Mouse (Mus musculus) left cerebral cortex, postnatal 10 days (tissue): ENCODE data around the gene Tes. TPM values are rescaled to one million over a fixed set of nuclear protein-coding genes. Genes with fewer than 3 reads are reported as not detected.
"Not testable (repeated sequence)": the region's sequence is repeated elsewhere in the genome, so short reads cannot be mapped to it uniquely, and the experiment has no call there.

Experiments used
- DNase-seq, 2 experiments: peaks; one replicate each; pipeline ENCODE4 v3.0.0; 2021 to 2022; ENCODE audit warnings: low spot score in 2 of 2, mixed read lengths in 1 of 2; ENCODE audit errors: extremely low spot score in 1 of 2
- intact Hi-C: fragments of 180-260 bp; cut with DNase I; formaldehyde crosslinking; loops from one replicate; pipeline ENCODE4 v1.15.1; 2025
- total RNA-seq, 2 experiments: library from RNA; stranded (reverse); gene quantifications; 2 replicates each; pipeline ENCODE4 v1.2.3; 2021

The Tes gene
- total RNA-seq = 1 to 10 TPM; 7.0 to 8.2 TPM

DNA sequence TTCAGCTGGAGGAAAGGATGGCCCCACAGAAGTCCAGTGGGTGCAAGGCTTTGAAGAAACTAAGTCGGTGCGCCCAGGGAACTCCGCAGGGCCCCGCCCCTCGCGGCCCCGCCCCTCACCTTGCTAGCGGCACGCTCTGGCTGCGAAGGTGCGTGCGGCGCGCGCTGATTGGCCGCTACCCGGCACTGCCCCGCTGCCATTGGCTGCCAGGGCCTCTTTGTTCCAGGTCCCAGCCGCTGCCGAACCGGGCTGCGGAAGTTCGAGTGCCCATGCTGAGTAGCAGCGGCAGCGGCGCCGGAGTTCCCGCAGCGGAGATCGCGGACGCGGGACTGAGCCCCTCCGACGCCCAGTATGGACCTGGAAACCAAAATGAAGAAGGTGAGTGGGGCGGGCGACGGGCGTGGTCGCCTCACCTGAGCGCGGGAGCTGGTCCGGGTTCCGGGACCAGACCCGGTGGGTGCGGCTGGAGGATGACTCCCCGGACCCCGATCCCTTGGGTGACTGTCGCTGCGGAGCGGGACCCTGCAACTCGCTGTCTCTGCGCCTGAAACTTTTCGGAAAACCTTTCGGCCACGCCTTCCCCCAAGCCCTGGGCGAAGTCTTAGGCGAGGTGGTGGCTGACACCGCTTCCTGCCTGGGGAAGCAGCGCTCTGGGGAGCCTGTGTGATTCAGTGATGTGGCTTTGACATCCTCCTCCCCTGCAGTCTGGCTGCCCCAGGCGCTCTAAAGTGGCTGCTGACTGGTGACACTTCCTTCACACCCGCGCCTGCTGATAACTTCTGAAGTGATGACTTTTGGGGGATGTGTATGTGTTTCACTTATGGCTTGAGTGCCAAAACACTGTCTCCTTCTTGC is at the start of gene Tes:
TSS of gene Tes (plus strand) at position 214 of the 855 bp plus-strand sequence.
- intact Hi-C loops = no loop called here
- DNase-seq = peak; percentile 53 to 83

DNA sequence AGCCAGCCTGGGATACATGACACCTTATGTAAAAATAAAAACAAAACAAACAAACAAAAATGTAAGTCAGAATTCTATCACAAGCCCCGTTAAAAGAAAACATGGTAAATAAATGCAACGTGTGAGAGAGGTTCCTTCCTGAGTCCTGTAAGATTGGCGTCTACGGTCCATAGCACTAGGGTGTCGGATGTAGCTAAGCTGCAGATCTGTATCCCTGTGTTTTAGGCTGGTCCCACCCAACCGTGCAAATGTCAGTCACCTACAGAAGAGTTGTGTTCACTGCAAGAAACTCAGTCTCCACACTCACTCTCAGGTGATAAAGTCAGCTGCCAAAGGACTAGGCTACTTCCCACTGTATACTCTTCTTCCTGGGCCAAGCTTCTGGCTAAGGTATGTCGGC is 39.1 kb upstream of the Tes start:
- intact Hi-C loops = loop anchor here (5.0 to 10.0 kb wide), 4 partner anchors 61 to 1339 kb away; no protein-coding TSS in a partner anchor
- DNase-seq = no peak

GRCm38 (mm10) chr6:17027572-17027971 is 37.4 kb upstream of the Tes start:
- intact Hi-C loops = loop anchor here (5.0 to 10.0 kb wide), 4 partner anchors 60 to 1337 kb away; no protein-coding TSS in a partner anchor
- DNase-seq = peak in 1 of 2 experiments; percentile 43

GRCm38 (mm10) chr6:17028809-17029208 is 36.1 kb upstream of the Tes start:
- no peak for DNase-seq
- intact Hi-C loops = loop anchor here (5.0 to 10.0 kb wide), 4 partner anchors 58 to 1336 kb away; no protein-coding TSS in a partner anchor

GRCm38 (mm10) chr6:17032231-17032728 is 32.7 kb upstream of the Tes start:
- no peak for DNase-seq
- intact Hi-C loops = no loop called here

DNA sequence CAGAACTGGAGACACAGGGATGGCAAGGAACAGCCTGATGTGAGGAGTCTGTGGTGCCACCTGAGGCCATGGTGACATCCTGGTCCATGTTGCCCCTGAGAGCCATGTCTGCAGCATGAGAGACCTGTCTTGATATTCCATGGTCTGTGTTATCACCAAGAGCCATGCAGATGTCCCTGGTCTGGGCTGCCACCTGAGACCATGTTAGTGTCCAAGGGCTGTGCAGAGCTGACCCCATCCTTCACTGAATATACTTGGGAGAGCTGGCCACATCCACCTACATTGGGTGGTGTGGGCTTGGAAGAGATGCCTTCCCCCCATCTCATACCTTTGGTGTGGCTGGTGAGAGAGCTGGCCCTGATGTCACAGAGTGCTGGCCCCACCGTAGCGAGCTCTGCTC is 30.9 kb upstream of the Tes start:
- DNase-seq = no peak
- intact Hi-C loops = no loop called here

DNA sequence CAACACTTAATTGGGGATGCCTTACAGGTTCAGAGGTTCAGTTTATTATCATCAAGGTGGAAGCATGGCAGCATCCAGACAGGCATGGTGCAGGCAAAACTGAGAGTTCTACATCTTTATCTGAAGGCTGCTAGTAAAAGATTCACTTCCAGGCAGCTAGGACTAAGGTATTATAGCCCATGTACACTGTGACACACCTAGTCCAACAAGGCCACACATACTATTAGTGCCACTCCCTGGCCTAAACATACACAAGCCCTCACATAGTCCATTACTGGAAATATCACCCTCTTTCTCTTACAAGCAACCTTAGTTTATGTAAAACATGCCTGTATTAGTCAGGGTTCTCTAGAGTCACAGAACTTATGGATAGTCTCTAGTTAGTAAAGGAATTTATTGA is 29.7 kb upstream of the Tes start:
- intact Hi-C loops = no loop called here
- DNase-seq = no peak

GRCm38 (mm10) chr6:17051432-17052025 is 13.4 kb upstream of the Tes start:
- intact Hi-C loops = no loop called here
- no peak for DNase-seq

DNA sequence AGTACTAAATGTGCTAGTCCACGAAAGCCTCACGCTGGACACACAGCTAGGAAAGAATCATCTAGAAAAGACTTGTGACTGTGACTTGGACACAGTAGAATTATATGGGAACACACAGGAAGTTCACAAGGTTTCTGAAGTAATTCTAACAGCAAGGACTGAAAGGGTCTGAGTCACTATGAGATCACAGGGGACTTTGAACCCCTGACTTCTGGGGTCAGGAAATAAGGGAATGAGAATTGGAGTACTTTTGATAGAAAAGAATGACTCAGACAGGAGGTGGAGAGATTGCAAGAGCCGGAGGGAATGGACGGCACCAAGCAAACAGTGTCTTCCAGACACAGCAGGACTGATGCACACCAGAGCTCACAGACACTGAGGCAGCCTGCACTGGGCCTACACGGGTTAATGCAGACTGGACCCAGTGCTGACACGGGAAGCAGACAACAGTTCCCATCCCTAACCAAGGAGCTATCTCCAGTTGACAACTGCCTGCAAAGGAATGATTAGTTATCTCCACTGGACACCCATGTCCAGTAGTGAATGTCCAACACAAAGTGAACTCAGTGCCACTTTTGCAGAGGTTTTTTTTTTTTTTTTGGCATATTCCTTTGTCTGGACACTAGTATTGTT is 11.8 kb upstream of the Tes start:
- intact Hi-C loops = no loop called here
- no peak for DNase-seq

- DNase-seq = no peak
- intact Hi-C loops = no loop called here
These were observed 10.2 kb upstream of the Tes start for GRCm38 (mm10) chr6:17054781-17055180.

DNA sequence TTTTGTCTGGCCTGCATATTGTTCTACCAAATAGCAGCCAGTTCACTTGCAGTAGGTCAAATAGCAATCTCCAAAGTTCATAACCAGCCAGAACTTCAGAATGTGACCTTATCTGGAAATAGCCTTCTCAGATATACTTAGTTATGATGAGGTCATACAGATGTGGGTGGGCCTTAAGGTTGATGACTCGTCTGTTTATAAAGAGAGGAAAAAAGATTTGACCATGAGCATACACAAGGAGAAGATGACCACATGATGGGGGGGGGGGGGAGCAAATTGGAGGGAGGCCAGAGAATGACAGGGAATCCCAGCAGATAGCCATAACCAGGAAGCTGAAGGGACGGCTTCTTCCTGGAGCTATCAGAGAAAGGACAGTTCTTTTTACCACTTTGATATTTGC is 9.3 kb upstream of the Tes start:
- no peak for DNase-seq
- intact Hi-C loops = no loop called here

- DNase-seq = no peak
- intact Hi-C loops = no loop called here
These were observed 5.4 kb upstream of the Tes start for GRCm38 (mm10) chr6:17059501-17059900.

GRCm38 (mm10) chr6:17060154-17060553 is 4.8 kb upstream of the Tes start:
- DNase-seq = no peak
- intact Hi-C loops = no loop called here

DNA sequence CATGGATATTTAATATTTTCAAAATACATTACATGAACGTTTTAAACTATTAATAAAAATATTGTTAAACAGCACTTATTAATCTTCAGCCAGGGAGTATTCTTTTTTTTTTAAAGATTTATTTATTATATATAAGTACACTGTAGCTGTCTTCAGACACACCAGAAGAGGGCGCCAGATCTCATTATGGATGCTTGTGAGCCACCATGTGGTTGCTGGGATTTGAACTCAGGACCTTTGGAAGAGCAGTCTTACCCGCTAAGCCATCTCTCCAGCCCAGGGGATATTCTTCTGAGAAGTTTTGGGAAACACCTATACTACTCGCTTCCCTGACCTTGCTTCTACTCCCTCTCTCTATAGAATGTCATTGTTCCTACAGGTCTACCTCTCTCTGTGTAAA is 3.1 kb upstream of the Tes start:
- intact Hi-C loops = not testable (repeated sequence)

GRCm38 (mm10) chr6:17062366-17062765 is 2.6 kb upstream of the Tes start:
- no peak for DNase-seq

More for the DNA sequence above, 3.1 kb upstream of the Tes start:
- not testable (repeated sequence) for DNase-seq

GRCm38 (mm10) chr6:17065791-17066169 is 831 bp downstream of the Tes start:
- no peak for DNase-seq
- intact Hi-C loops = no loop called here

More at GRCm38 (mm10) chr6:17062366-17062765, 2.6 kb upstream of the Tes start:
- intact Hi-C loops = no loop called here

DNA sequence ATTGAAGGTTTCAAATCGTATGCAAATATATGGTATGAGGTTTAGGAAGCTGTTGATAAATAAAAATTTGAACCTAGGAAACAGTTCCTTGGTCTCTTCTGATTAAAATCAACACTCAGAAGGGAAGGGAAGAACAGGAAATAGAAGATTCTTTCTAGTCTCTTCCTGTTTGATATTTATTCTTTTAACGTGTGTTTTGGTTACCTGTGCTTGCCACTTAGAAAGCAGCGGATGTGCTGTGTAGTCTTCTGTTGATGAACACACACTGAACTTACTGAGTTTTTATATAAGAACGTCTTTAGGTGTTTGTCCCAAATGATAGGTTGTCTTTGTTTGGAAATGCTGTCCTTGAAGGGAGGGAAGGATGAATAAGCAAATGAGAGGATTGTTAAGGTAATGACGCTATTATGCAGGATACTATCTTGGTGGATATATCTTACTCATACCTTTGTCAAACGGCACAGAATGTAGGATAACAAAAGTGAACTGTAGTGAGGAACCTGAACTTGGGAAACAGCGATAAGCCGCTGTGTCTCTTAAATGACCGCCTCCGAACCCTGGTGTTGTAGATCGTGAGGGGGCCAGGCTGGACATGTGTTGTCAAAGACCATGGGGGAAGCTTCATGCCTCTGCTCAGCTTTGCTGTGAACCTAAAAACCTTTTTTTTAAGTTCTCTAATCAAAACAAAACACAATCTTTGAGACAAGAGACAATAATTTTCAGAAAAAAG is 1.4 kb downstream of the Tes start:
- intact Hi-C loops = no loop called here
- no peak for DNase-seq

- DNase-seq = no peak
- intact Hi-C loops = no loop called here
These were observed 7.0 kb downstream of the Tes start for GRCm38 (mm10) chr6:17071899-17072298.

DNA sequence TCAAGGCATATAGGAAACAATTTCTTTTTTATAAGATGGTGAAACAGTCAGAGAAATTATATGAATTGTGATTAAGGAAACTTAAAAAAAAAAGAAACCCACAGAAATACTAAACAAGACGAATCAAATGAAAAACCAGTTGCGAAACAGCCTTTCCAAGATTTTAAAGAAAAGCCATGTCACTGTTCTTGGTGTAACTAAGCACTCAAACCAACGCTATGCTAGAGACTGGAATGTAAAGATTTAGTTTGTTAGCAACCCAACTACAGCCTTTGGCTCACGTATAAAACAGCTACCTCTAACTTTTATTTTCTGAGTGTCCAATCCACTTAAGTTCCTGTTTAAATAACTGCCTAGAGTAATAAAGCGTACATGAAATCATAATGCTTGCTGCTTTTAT is 7.4 kb downstream of the Tes start:
- intact Hi-C loops = no loop called here
- DNase-seq = no peak
